Mouse (Mus musculus): ENCODE data around the gene Kcnj6.
A peak's percentile ranks its signal among the peaks of the same experiment; 100 is the strongest.

Gene Kcnj6

DNA sequence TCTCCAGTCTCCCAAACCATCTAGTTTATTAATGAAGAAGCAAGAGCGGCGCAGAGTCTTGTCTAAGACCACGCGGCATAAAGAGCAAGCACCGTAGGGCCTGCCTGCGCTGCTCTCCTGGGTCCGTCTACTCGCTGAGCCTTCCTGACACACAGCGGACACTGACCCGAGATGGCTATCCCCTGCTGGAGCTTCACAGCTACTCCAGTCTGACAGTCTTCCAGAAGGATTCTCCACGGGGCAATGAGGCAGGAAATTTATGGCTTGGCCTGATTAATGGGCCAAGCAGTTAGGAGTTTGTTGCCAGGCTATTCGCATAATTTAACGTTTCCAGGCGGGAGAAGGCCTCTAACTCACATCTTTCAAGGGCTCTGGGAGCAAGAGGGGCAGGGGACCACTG is 283.0 kb downstream of the Kcnj6 start:
- DNase-seq (ENCODE audit: low spot score), result no peak

- peak; percentile 46 for DNase-seq (ENCODE audit: low spot score)
Observed at GRCm38 (mm10) chr16:94713480-94714094, 283.9 kb downstream of the Kcnj6 start.

GRCm38 (mm10) chr16:94701971-94702370 is 295.5 kb downstream of the Kcnj6 start:
- no peak for DNase-seq (ENCODE audit: low spot score)

DNA sequence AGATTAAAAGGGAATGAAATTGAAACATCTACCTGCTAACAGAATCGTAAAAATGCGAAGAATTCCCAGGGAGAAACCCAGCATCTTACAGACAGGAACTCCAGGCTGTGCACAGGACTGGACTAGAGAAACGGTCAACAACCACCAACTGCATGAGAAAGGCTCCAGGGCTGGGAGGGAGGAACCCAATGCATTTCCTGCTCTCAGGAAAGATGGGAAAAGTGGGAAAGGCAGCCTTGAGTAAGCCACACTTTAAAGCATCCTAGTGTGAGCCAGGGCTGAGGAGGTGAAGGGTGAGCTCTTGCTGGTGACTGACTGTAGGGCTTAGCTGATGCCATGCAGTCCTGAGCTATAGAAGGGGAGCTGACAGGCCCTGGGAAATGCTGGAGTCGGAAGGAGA is 296.4 kb downstream of the Kcnj6 start:
- no peak for DNase-seq (ENCODE audit: low spot score)
